Mouse (Mus musculus) embryonic fibroblast, embryonic 13.5 days (primary cell): ENCODE data around the gene Olfr1039.

Experiments
- CTCF ChIP-seq: IDR thresholded peaks from 2 replicates; pipeline ENCODE4 v1.5.1; 2011; ENCODE audit warnings: mild to moderate bottlenecking, control low read depth, low read length, moderate library complexity, borderline replicate concordance; ENCODE audit not compliant: insufficient read depth
- POLR2A ChIP-seq: IDR thresholded peaks from 2 replicates; pipeline ENCODE4 v1.6.1; 2011; ENCODE audit warnings: low read depth, mild to moderate bottlenecking, control low read depth, low read length, moderate library complexity

- no peak for TF ChIP-seq CTCF
- no peak for TF ChIP-seq POLR2A
Observed at GRCm38 (mm10) chr2:86179950-86180349, 44.2 kb upstream of the Olfr1039 start.
